Mouse (Mus musculus) central nervous system, embryonic 14 days (tissue): ENCODE results near the gene Dkkl1. TPM values are rescaled to one million over a fixed set of nuclear protein-coding genes. Genes with fewer than 3 reads are reported as not detected.

Experiments used
- polyA plus RNA-seq: library from polyadenylated mRNA; depleted of rRNA; stranded (reverse); fragments of >200 nt; gene quantifications from 2 replicates; pipeline ENCODE4 v1.2.3, GENCODE M21; 2012; rRNA removed

Dkkl1 gene
- polyA plus RNA-seq: 2.0 and 3.2 TPM in 2 replicates

GRCm38 (mm10) chr7:45211851-45212251, at the start of gene Dkkl1:
Gene Dkkl1, minus strand, starts transcription at chr7:45212147.

GRCm38 (mm10) chr7:45240633-45241388, 28.9 kb upstream of the Dkkl1 start, which contains the start of gene Slc6a16:
Gene Slc6a16, plus strand, starts transcription at chr7:45241085.

GRCm38 (mm10) chr7:45238723-45239496, 27.0 kb upstream of the Dkkl1 start, which contains the start of gene Cd37:
Gene Cd37, minus strand, starts transcription at chr7:45239115.

GRCm38 (mm10) chr7:45215673-45216441, 3.9 kb upstream of the Dkkl1 start, which contains the start of gene Tead2:
Gene Tead2, plus strand, starts transcription at chr7:45215753.

GRCm38 (mm10) chr7:45204380-45205143, 7.4 kb downstream of the Dkkl1 start, which contains the start of gene Ccdc155:
Gene Ccdc155, minus strand, starts transcription at chr7:45204892.

GRCm38 (mm10) chr7:45180896-45181477, 31.0 kb downstream of the Dkkl1 start, which contains the start of gene Pth2:
Gene Pth2, plus strand, starts transcription at chr7:45180995.

GRCm38 (mm10) chr7:45179469-45179868, 32.5 kb downstream of the Dkkl1 start, which contains the start of gene Gfy:
Gene Gfy, minus strand, starts transcription at chr7:45179569.

GRCm38 (mm10) chr7:45163735-45164490, 48.0 kb downstream of the Dkkl1 start, which contains the start of gene Slc17a7:
Gene Slc17a7, plus strand, starts transcription at chr7:45163949.

Other genes with a start within 250 kb of the Dkkl1 start
- gene Cpt1c, start 237.3 kb downstream of the Dkkl1 start, polyA plus RNA-seq: 110 and 111 TPM in 2 replicates
- gene Prmt1, start 225.6 kb downstream of the Dkkl1 start, polyA plus RNA-seq: 763 and 875 TPM in 2 replicates
- gene Irf3, start 214.5 kb downstream of the Dkkl1 start, polyA plus RNA-seq: 131 and 137 TPM in 2 replicates
- 31.9 and 33.7 TPM in 2 replicates for gene Bcl2l12, start 213.4 kb downstream of the Dkkl1 start, polyA plus RNA-seq
- 117 and 120 TPM in 2 replicates for gene Scaf1, start 195.8 kb downstream of the Dkkl1 start, polyA plus RNA-seq
- gene Rras, start 194.2 kb downstream of the Dkkl1 start, polyA plus RNA-seq: 18.7 and 27.8 TPM in 2 replicates
- 19.6 and 25.2 TPM in 2 replicates for gene Prr12, start 159.3 kb downstream of the Dkkl1 start, polyA plus RNA-seq
- 88.9 and 93.3 TPM in 2 replicates for gene Nosip, start 149.7 kb downstream of the Dkkl1 start, polyA plus RNA-seq
- gene Prrg2, start 149.5 kb downstream of the Dkkl1 start, polyA plus RNA-seq: 24.3 and 28.4 TPM in 2 replicates
- gene Rcn3, start 119.9 kb downstream of the Dkkl1 start, polyA plus RNA-seq: 110 and 224 TPM in 2 replicates
- gene Fcgrt, start 108.3 kb downstream of the Dkkl1 start, polyA plus RNA-seq: 15.9 and 27.0 TPM in 2 replicates
- 611 and 637 TPM in 2 replicates for gene Rps11, start 87.7 kb downstream of the Dkkl1 start, polyA plus RNA-seq
- 2,227 and 2,905 TPM in 2 replicates for gene Rpl13a, start 83.4 kb downstream of the Dkkl1 start, polyA plus RNA-seq
- gene Gm45713, start 75.9 kb downstream of the Dkkl1 start, polyA plus RNA-seq: 0.25 TPM in 2 replicates
- gene Flt3l, start 75.7 kb downstream of the Dkkl1 start, polyA plus RNA-seq: 7.7 and 10.8 TPM in 2 replicates
- gene Pih1d1, start 57.8 kb downstream of the Dkkl1 start, polyA plus RNA-seq: 129 and 134 TPM in 2 replicates
- gene Aldh16a1, start 57.6 kb downstream of the Dkkl1 start, polyA plus RNA-seq: 31.8 and 33.0 TPM in 2 replicates
- gene Slc17a7, start 48.2 kb downstream of the Dkkl1 start, polyA plus RNA-seq: 12.2 and 25.0 TPM in 2 replicates
- gene Gfy, start 32.6 kb downstream of the Dkkl1 start, polyA plus RNA-seq: 0.05 and 0.21 TPM in 2 replicates
- 0.20 and 0.23 TPM in 2 replicates for gene Pth2, start 31.2 kb downstream of the Dkkl1 start, polyA plus RNA-seq
- gene Ccdc155, start 7.3 kb downstream of the Dkkl1 start, polyA plus RNA-seq: 0.88 and 1.1 TPM in 2 replicates
- gene Tead2, start 3.6 kb upstream of the Dkkl1 start, polyA plus RNA-seq: 257 and 271 TPM in 2 replicates
- gene Cd37, start 27.0 kb upstream of the Dkkl1 start, polyA plus RNA-seq: 1.6 and 1.8 TPM in 2 replicates
- 0.61 and 0.96 TPM in 2 replicates for gene Slc6a16, start 28.9 kb upstream of the Dkkl1 start, polyA plus RNA-seq
- gene Slc6a21, start 65.4 kb upstream of the Dkkl1 start, polyA plus RNA-seq: not detected in 2 replicates
- gene Trpm4, start 121.6 kb upstream of the Dkkl1 start, polyA plus RNA-seq: 16.8 and 23.9 TPM in 2 replicates
- 1.1 and 3.8 TPM in 2 replicates for gene Hrc, start 123.1 kb upstream of the Dkkl1 start, polyA plus RNA-seq
- gene Ppfia3, start 154.9 kb upstream of the Dkkl1 start, polyA plus RNA-seq: 44.2 and 45.9 TPM in 2 replicates
- gene Lin7b, start 158.4 kb upstream of the Dkkl1 start, polyA plus RNA-seq: 14.4 and 15.8 TPM in 2 replicates
- gene Snrnp70, start 183.6 kb upstream of the Dkkl1 start, polyA plus RNA-seq: 864 and 911 TPM in 2 replicates
- not detected in 2 replicates for gene Kcna7, start 193.5 kb upstream of the Dkkl1 start, polyA plus RNA-seq
- gene Ntf5, start 201.5 kb upstream of the Dkkl1 start, polyA plus RNA-seq: 0.10 and 0.91 TPM in 2 replicates
- 1.1 and 1.3 TPM in 2 replicates for gene Lhb, start 208.7 kb upstream of the Dkkl1 start, polyA plus RNA-seq
- 22.6 and 27.0 TPM in 2 replicates for gene Gys1, start 222.7 kb upstream of the Dkkl1 start, polyA plus RNA-seq
- 139 and 159 TPM in 2 replicates for gene Ruvbl2, start 225.9 kb upstream of the Dkkl1 start, polyA plus RNA-seq
- 1,642 and 1,691 TPM in 2 replicates for gene Ftl1, start 247.7 kb upstream of the Dkkl1 start, polyA plus RNA-seq